Mouse (Mus musculus) layer of hippocampus, adult 9-11 months (tissue): ENCODE measurements at regions not wholly inside any gene's neighbourhood (a gene's known extent, or its start where the extent isn't known, plus 50 kb on each side); places are given as distances from the start of the nearest gene placed in this dataset.

Source experiments
- DNase-seq: peaks from one replicate; pipeline ENCODE4 v3.0.0; 2022

GRCm38 (mm10) chr12:68500794-68501193 is 658.2 kb downstream of the Rps29 start:
- no peak for DNase-seq

- peak; percentile 21 for DNase-seq
These were observed 696.0 kb downstream of the Rps29 start for GRCm38 (mm10) chr12:68463032-68463431.

- DNase-seq, result no peak
These were observed 700.8 kb downstream of the Rps29 start for GRCm38 (mm10) chr12:68458196-68458595.

- DNase-seq, result no peak
These were observed 732.4 kb downstream of the Rps29 start for GRCm38 (mm10) chr12:68426601-68427000.

- no peak for DNase-seq
These were observed 734.0 kb downstream of the Rps29 start for GRCm38 (mm10) chr12:68425006-68425405.
